Mouse (Mus musculus) stomach, embryonic 14.5 days (tissue): ENCODE measurements around the gene E2f6. TPM values are rescaled to one million over a fixed set of nuclear protein-coding genes. Genes with fewer than 3 reads are reported as not detected.

Source experiments
- ATAC-seq: fragments of 200-750 bp; cut with Nextera tagmentation; 2 replicates; pipeline ENCODE4 v1.8.0; 2017; ENCODE audit warnings: low read depth, moderate TSS enrichment; ENCODE audit not compliant: insufficient number of reproducible peaks, insufficient read depth, low FRiP score
- H3K27ac ChIP-seq: fragments of 300-500 bp; sonication (generic); 2 replicates; pipeline ENCODE4 v1.5.1; 2014; ENCODE audit warnings: mild to moderate bottlenecking, low read length, moderate library complexity, mixed read lengths
- H3K27me3 ChIP-seq: fragments of 300-500 bp; sonication (generic); 2 replicates; pipeline ENCODE4 v1.6.1; 2014; ENCODE audit warnings: low read length, control low read depth, mixed read lengths; ENCODE audit not compliant: control insufficient read depth, insufficient read depth
- H3K36me3 ChIP-seq: fragments of 300-500 bp; sonication (generic); 2 replicates; pipeline ENCODE4 v1.6.1; 2014; ENCODE audit warnings: mild to moderate bottlenecking, control low read depth, low read length, moderate library complexity, mixed read lengths; ENCODE audit not compliant: control insufficient read depth, insufficient read depth
- H3K4me1 ChIP-seq: fragments of 300-500 bp; sonication (generic); 2 replicates; pipeline ENCODE4 v1.6.1; 2014; ENCODE audit warnings: low read length, control low read depth, mixed read lengths; ENCODE audit not compliant: control insufficient read depth, insufficient read depth
- H3K4me2 ChIP-seq: fragments of 300-500 bp; sonication (generic); replicated peaks from 2 replicates; pipeline ENCODE4 v1.6.1; 2014; ENCODE audit warnings: low read depth, low read length, control low read depth
- H3K4me3 ChIP-seq: fragments of 300-500 bp; sonication (generic); 2 replicates; pipeline ENCODE4 v1.5.1; 2014; ENCODE audit warnings: low read depth, low read length, control low read depth
- H3K9ac ChIP-seq: fragments of 300-500 bp; sonication (generic); replicated peaks from 2 replicates; pipeline ENCODE4 v1.6.1; 2014; ENCODE audit warnings: low read depth, mild to moderate bottlenecking, control low read depth, low read length, moderate library complexity, mixed read lengths
- H3K9me3 ChIP-seq: fragments of 300-500 bp; sonication (generic); 2 replicates; pipeline ENCODE4 v1.6.1; 2016; ENCODE audit warnings: low read depth, low read length, control low read depth; ENCODE audit not compliant: control insufficient read depth
- WGBS: fragments of 180-500 bp; shearing (Covaris S2); extraction: QIAGEN DNeasy Blood & Tissue Kit; methylation state at CpG from one replicate; pipeline ENCODE4 v1.1.7; 2014; 5-methylcytosine and 5-hydroxymethylcytosine counted together
- polyA plus RNA-seq: library from polyadenylated mRNA; unstranded; fragments of >200 nt; fragmentation: Nextera tagmentation; extraction: Ambion mirVana; gene quantifications from 2 replicates; pipeline ENCODE4 v1.2.1, GENCODE M21; 2014

The E2f6 gene
- 48.4 and 49.1 TPM in 2 replicates for polyA plus RNA-seq

- peak within 1 kb of the TSS; percentile 74 for H3K4me3 ChIP-seq
- H3K4me2 ChIP-seq, result peak within 1 kb of the TSS; percentile 84
- peak within 1 kb of the TSS; percentile 70 for H3K9ac ChIP-seq
- peaks cover 10% of the 10 kb centered on the region for H3K4me1 ChIP-seq
- no peaks in the 10 kb centered on the region; the same call in 1 of the 2 replicates for H3K36me3 ChIP-seq
- WGBS, result 5% methylated on average over 77 of the region's 81 CpGs
- H3K9me3 ChIP-seq, result no peaks in the 10 kb centered on the region
- peak; percentile 81 for ATAC-seq
- H3K27ac ChIP-seq, result no peak within 1 kb of the TSS; the same call in 1 of the 2 replicates
- H3K27me3 ChIP-seq, result 0 out of 2 replicates have a peak, but pooled peaks cover 6% of the 10 kb centered on the region
Measured at GRCm38 (mm10) chr12:16810525-16811431, at the start of gene E2f6. Gene E2f6, plus strand, starts transcription at chr12:16810963.

- Histone ChIP-seq H3K4me1 (no peaks in the 10 kb centered on the region), H3K27me3 (no peaks in the 10 kb centered on the region), H3K36me3 (no peaks in the 10 kb centered on the region), H3K9ac (no peak overlapping the region), H3K27ac (no peak overlapping the region), H3K9me3 (no peaks in the 10 kb centered on the region), H3K4me2 (no peak overlapping the region), H3K4me3 (no peak overlapping the region)
- ATAC-seq, result no peak
- 99% methylated on average over 3 of the region's 3 CpGs for WGBS
Measured at GRCm38 (mm10) chr12:16761461-16761860, 49.3 kb upstream of the E2f6 start.

- Histone ChIP-seq H3K9ac (no peak overlapping the region), H3K27ac (no peak overlapping the region), H3K4me3 (no peak overlapping the region), H3K36me3 (no peaks in the 10 kb centered on the region), H3K9me3 (no peaks in the 10 kb centered on the region), H3K27me3 (no peaks in the 10 kb centered on the region), H3K4me1 (no peaks in the 10 kb centered on the region), H3K4me2 (no peak overlapping the region)
- WGBS, result 85% methylated on average over 4 of the region's 4 CpGs
- ATAC-seq, result no peak
Measured at GRCm38 (mm10) chr12:16763649-16764422, 46.9 kb upstream of the E2f6 start.

GRCm38 (mm10) chr12:16764776-16765445, 45.9 kb upstream of the E2f6 start:
- 62% methylated on average over 12 of the region's 12 CpGs for WGBS
- Histone ChIP-seq H3K27ac (no peak overlapping the region), H3K4me2 (no peak overlapping the region), H3K4me3 (no peak overlapping the region), H3K36me3 (no peaks in the 10 kb centered on the region), H3K4me1 (no peaks in the 10 kb centered on the region), H3K27me3 (no peaks in the 10 kb centered on the region), H3K9me3 (no peaks in the 10 kb centered on the region), H3K9ac (no peak overlapping the region)
- no peak for ATAC-seq

- Histone ChIP-seq H3K9ac (no peak overlapping the region), H3K4me1 (no peaks in the 10 kb centered on the region), H3K4me2 (no peak overlapping the region), H3K36me3 (no peaks in the 10 kb centered on the region), H3K9me3 (no peaks in the 10 kb centered on the region), H3K27ac (no peak overlapping the region), H3K27me3 (no peaks in the 10 kb centered on the region), H3K4me3 (no peak overlapping the region)
- ATAC-seq, result no peak
- 28% methylated on average over 3 of the region's 3 CpGs for WGBS
Measured at GRCm38 (mm10) chr12:16768251-16768650, 42.5 kb upstream of the E2f6 start.

- H3K27ac ChIP-seq, result no peak overlapping the region
- H3K9ac ChIP-seq, result no peak overlapping the region
- no peaks in the 10 kb centered on the region for H3K4me1 ChIP-seq
- no peaks in the 10 kb centered on the region for H3K9me3 ChIP-seq
- H3K27me3 ChIP-seq, result no peaks in the 10 kb centered on the region
- H3K4me3 ChIP-seq, result no peak overlapping the region
- ATAC-seq, result no peak
- 38% methylated on average over 2 of the region's 2 CpGs for WGBS
- no peaks in the 10 kb centered on the region for H3K36me3 ChIP-seq
- no peak overlapping the region for H3K4me2 ChIP-seq
Measured at GRCm38 (mm10) chr12:16768711-16769110, 42.1 kb upstream of the E2f6 start.

- ATAC-seq, result no peak
- H3K36me3 ChIP-seq, result no peaks in the 10 kb centered on the region
- no peak overlapping the region for H3K4me2 ChIP-seq
- H3K4me3 ChIP-seq, result no peak overlapping the region
- WGBS, result 91% methylated on average over 6 of the region's 6 CpGs
- H3K27ac ChIP-seq, result no peak overlapping the region
- no peaks in the 10 kb centered on the region for H3K27me3 ChIP-seq
- H3K4me1 ChIP-seq, result no peaks in the 10 kb centered on the region
- H3K9ac ChIP-seq, result no peak overlapping the region
- no peaks in the 10 kb centered on the region for H3K9me3 ChIP-seq
Measured at GRCm38 (mm10) chr12:16769601-16770165, 41.1 kb upstream of the E2f6 start.

- Histone ChIP-seq H3K27ac (no peak overlapping the region), H3K36me3 (no peaks in the 10 kb centered on the region), H3K27me3 (no peaks in the 10 kb centered on the region), H3K4me1 (no peaks in the 10 kb centered on the region), H3K9ac (no peak overlapping the region), H3K4me3 (no peak overlapping the region), H3K4me2 (no peak overlapping the region), H3K9me3 (no peaks in the 10 kb centered on the region)
- WGBS, result 93% methylated on average over 4 of the region's 4 CpGs
- ATAC-seq, result no peak
Measured at GRCm38 (mm10) chr12:16774605-16775004, 36.2 kb upstream of the E2f6 start.
